In the genomic region with DNA sequence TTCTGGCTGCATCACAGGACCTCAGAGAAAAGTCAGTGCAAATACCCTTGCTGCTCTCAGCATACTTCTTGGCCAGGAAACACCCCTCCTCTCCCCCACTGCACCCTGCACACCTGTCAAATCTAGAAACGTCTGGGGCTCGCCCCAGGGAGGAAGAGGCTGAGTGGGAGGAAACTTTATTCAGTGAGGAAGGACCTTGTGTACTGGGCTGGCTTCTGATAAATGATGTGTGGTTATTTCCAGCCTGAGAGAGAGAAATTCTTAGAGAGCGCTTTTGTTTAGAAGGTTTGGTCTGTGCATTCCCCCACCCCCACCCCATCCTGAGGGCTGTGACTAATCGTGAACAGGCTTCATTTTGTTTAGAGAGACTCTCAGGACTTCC, we compare ENCODE assay signal across 8 mouse cellular contexts.
DNase-seq lines count a peak whose midpoint lies in the region; ATAC-seq and TF ChIP-seq lines count a peak whose summit lies in the region.

No protein-coding gene starts in this region.

- 0 out of 4 replicates have a peak, but pooled peaks of 1 of the 2 experiments have one; percentile 22 for TF ChIP-seq POLR2A in MEL (IDR thresholded peaks at IDR 0.05; ENCODE audit: control insufficient read depth in 1 of 2, insufficient read depth in 1 of 2, low read depth in 1 of 2, low read length in 2 of 2, poor library complexity in 1 of 2)

- H3K4me1 ChIP-seq in heart, postnatal 0 days (ENCODE audit: control insufficient read depth, insufficient read depth) = peaks cover 16% of the 10 kb centered on the region
- peaks cover 12 to 42% of the 10 kb centered on the region in 2 experiments for H3K4me1 ChIP-seq in MEL (ENCODE audit: control insufficient read depth in 1 of 2, insufficient read depth in 2 of 2, low read length in 2 of 2)
- peaks cover 44% of the 10 kb centered on the region for H3K4me1 ChIP-seq in hindbrain, embryonic 15.5 days (replicated peaks)

- no peak overlapping the region for H3K9ac ChIP-seq in heart, postnatal 0 days (replicated peaks; ENCODE audit: low read depth, low read length)
- peak overlapping the region; percentile 52 for H3K9ac ChIP-seq in MEL (ENCODE audit: control insufficient read depth, low read depth, low read length, poor library complexity, severe bottlenecking)
- no peak overlapping the region for H3K9ac ChIP-seq in hindbrain, embryonic 15.5 days

- no peak for DNase-seq in heart, postnatal 0 days (ENCODE audit: low spot score)
- DNase-seq in heart, postnatal 25 days (ENCODE audit: low spot score) = no peak
- DNase-seq in MEL (ENCODE audit: low read depth, low spot score) = no peak
- DNase-seq in spleen, postnatal 36 days (ENCODE audit: low spot score in 2 of 2) = peak; percentile 47
- no peak for DNase-seq in cerebellum, postnatal 36 days
- no peak for DNase-seq in layer of hippocampus, postnatal 10 days (ENCODE audit: low spot score in 2 of 2)
- DNase-seq in left cerebral cortex, adult 2 months (ENCODE audit: extremely low spot score in 1 of 2, low spot score in 2 of 2) = no peak

- TF ChIP-seq EP300 in heart, postnatal 0 days (IDR thresholded peaks at IDR 0.05; ENCODE audit: low read depth) = no peak
- TF ChIP-seq EP300 in MEL (IDR thresholded peaks at IDR 0.05; ENCODE audit: low read depth in 1 of 2, low read length in 2 of 2) = no peak

- no peak overlapping the region for H3K4me2 ChIP-seq in heart, postnatal 0 days (ENCODE audit: low read depth, low read length)
- no peak overlapping the region for H3K4me2 ChIP-seq in hindbrain, embryonic 15.5 days

- no peaks in the 10 kb centered on the region for H3K36me3 ChIP-seq in heart, postnatal 0 days (replicated peaks; ENCODE audit: control insufficient read depth, insufficient read depth, low read length)
- H3K36me3 ChIP-seq in MEL (ENCODE audit: control insufficient read depth in 1 of 2, insufficient read depth in 2 of 2, low read length in 2 of 2) = peaks cover 0 to 28% of the 10 kb centered on the region in 2 experiments; a peak in 2 of 4 replicates
- no peaks in the 10 kb centered on the region for H3K36me3 ChIP-seq in hindbrain, embryonic 15.5 days

- TF ChIP-seq CTCF in heart, postnatal 0 days (IDR thresholded peaks at IDR 0.05; ENCODE audit: low read depth) = no peak
- TF ChIP-seq CTCF in MEL (IDR thresholded peaks at IDR 0.05 in 2 of 3, conservative IDR thresholded peaks at IDR 0.05 in 1 of 3; ENCODE audit: control insufficient read depth in 1 of 3, insufficient read depth in 1 of 3, low read depth in 2 of 3, low read length in 3 of 3, poor library complexity in 1 of 3, severe bottlenecking in 1 of 3) = no peak
- TF ChIP-seq CTCF in left cerebral cortex, adult 2 months (IDR thresholded peaks at IDR 0.05) = no peak

- H3K4me3 ChIP-seq in heart, postnatal 0 days (ENCODE audit: low read depth, low read length) = no peak overlapping the region
- H3K4me3 ChIP-seq in MEL (ENCODE audit: control insufficient read depth in 1 of 2, insufficient read depth in 1 of 2, low read depth in 2 of 2, low read length in 2 of 2) = peak overlapping the region; percentile 2 to 17; a peak in 3 of 4 replicates
- no peak overlapping the region for H3K4me3 ChIP-seq in hindbrain, embryonic 15.5 days
- no peak overlapping the region for H3K4me3 ChIP-seq in left cerebral cortex, adult 2 months

- no peaks in the 10 kb centered on the region for H3K9me3 ChIP-seq in heart, postnatal 0 days (replicated peaks; ENCODE audit: control insufficient read depth, low read length)
- no peaks in the 10 kb centered on the region for H3K9me3 ChIP-seq in MEL (replicated peaks; ENCODE audit: insufficient read depth, low read length)
- no peaks in the 10 kb centered on the region for H3K9me3 ChIP-seq in hindbrain, embryonic 15.5 days

- peak; percentile 25 for ATAC-seq in heart, postnatal 0 days (ENCODE audit: insufficient read depth, low read depth)
- ATAC-seq in hindbrain, embryonic 15.5 days (ENCODE audit: low FRiP score, low read depth) = no peak

- no peaks in the 10 kb centered on the region for H3K27me3 ChIP-seq in heart, postnatal 0 days (ENCODE audit: control insufficient read depth, insufficient read depth, low read length)
- H3K27me3 ChIP-seq in MEL (ENCODE audit: control insufficient read depth in 1 of 2, insufficient read depth in 2 of 2, low read length in 2 of 2) = no peaks in the 10 kb centered on the region
- H3K27me3 ChIP-seq in hindbrain, embryonic 15.5 days = no peaks in the 10 kb centered on the region

- no peak overlapping the region for H3K27ac ChIP-seq in heart, postnatal 0 days (ENCODE audit: low read depth)
- H3K27ac ChIP-seq in MEL (ENCODE audit: control insufficient read depth, low read depth, low read length) = peak overlapping the region; percentile 92
- 0 out of 2 replicates have a peak overlapping the region, but pooled peaks have one; percentile 15 for H3K27ac ChIP-seq in hindbrain, embryonic 15.5 days (replicated peaks)
- no peak overlapping the region for H3K27ac ChIP-seq in left cerebral cortex, adult 2 months

- TF ChIP-seq RAD21 in MEL (IDR thresholded peaks at IDR 0.05; ENCODE audit: low read depth, low read length) = no peak

- 18% methylated on average over 4 of the region's 4 CpGs for WGBS in heart, postnatal 0 days
- WGBS in hindbrain, embryonic 15.5 days = 18% methylated on average over 4 of the region's 4 CpGs

- intact Hi-C loops in heart, postnatal 25 days (cut with DNase I) = loop anchor here (5.0 kb wide), 1 partner anchor 88 kb away; a partner anchor contains a TSS
- intact Hi-C loops in left cerebral cortex, adult 2 months (cut with DNase I) = no loop called here

- no peaks in the 10 kb centered on the region for H3K79me2 ChIP-seq in MEL (ENCODE audit: control insufficient read depth, insufficient read depth, low read length, poor library complexity)

TF ChIP-seq in MEL, 35 proteins besides CTCF, POLR2A, EP300 and RAD21:
- TF ChIP-seq USF1 (IDR thresholded peaks at IDR 0.05; ENCODE audit: low read depth, low read length) = no peak
- no peak for TF ChIP-seq POLR2AphosphoS5 (IDR thresholded peaks at IDR 0.05; ENCODE audit: borderline replicate concordance, low read depth, low read length)
- no peak for TF ChIP-seq MYC (IDR thresholded peaks at IDR 0.05; ENCODE audit: low read depth, low read length)
- peak; percentile 52 for TF ChIP-seq TBP (IDR thresholded peaks at IDR 0.05; ENCODE audit: low read depth, low read length)

Comparison
In these comparisons a context has a peak if more than half of its experiments do, and no peak if none do; other contexts are left out.
1. DNase-seq: peak in spleen, postnatal 36 days (2 of 2); none in heart, postnatal 0 days (single experiment), heart, postnatal 25 days (single experiment), MEL (single experiment), cerebellum, postnatal 36 days (0 of 2), layer of hippocampus, postnatal 10 days (0 of 2) and left cerebral cortex, adult 2 months (0 of 2).
2. H3K27ac ChIP-seq: peak in MEL (single experiment) and hindbrain, embryonic 15.5 days (single experiment); none in heart, postnatal 0 days (single experiment) and left cerebral cortex, adult 2 months (single experiment).
3. H3K4me3 ChIP-seq: peak in MEL (2 of 2); none in heart, postnatal 0 days (single experiment), hindbrain, embryonic 15.5 days (single experiment) and left cerebral cortex, adult 2 months (single experiment).